Mouse (Mus musculus): Measurements from ENCODE around the gene Fgfr2.

The Fgfr2 gene

GRCm38 (mm10) chr7:132853946-132854345 lies 269.2 kb downstream of the Fgfr2 start:
- no peak for DNase-seq (ENCODE audit: extremely low read depth, insufficient read length, low spot score)

- DNase-seq (ENCODE audit: extremely low read depth, insufficient read length, low spot score) = no peak
Observed at GRCm38 (mm10) chr7:132853361-132853760, 269.8 kb downstream of the Fgfr2 start.

DNA sequence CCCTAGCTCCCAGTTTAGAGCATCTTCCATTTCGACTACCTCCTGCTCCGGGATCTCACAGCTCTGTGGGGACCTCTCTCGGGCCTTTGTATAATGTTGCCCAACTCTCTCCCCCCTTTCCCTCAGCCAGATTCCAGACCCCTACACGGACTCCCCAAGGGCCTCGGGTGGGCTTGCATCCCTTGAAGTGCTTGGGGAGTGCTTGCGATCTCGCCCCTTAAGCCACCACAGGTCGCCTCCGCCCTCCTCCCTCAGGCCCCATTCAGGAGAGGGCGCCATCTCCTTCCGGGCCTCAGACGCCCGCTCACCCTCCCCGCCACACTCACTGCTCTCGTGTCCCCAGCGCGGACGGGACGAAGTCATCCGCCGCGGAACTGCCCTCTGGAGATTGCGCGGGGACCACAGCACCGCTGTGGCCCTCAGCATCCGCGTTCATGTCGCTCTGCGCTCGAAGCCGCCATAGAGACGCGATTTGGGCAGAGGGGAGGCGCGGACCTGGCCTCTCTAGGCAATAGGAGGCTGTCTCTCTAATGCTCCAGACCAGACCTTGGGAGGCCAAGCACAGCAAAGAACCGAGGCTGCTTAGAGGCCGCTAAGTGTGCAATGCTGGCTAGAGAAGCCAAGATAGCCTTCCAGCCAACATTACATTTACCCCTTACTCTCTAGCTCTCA lies 270.8 kb downstream of the Fgfr2 start, which contains the start of gene Eef1akmt2:
TSS of gene Eef1akmt2 (minus strand) at position 501 of the 672 bp plus-strand sequence.
- peak; percentile 87 for DNase-seq (ENCODE audit: extremely low read depth, insufficient read length, low spot score)

- no peak for DNase-seq (ENCODE audit: extremely low read depth, insufficient read length, low spot score)
Observed at GRCm38 (mm10) chr7:132843152-132843551, 280.0 kb downstream of the Fgfr2 start.

- no peak for DNase-seq (ENCODE audit: extremely low read depth, insufficient read length, low spot score)
Observed at GRCm38 (mm10) chr7:132842455-132842854, 280.7 kb downstream of the Fgfr2 start.

DNA sequence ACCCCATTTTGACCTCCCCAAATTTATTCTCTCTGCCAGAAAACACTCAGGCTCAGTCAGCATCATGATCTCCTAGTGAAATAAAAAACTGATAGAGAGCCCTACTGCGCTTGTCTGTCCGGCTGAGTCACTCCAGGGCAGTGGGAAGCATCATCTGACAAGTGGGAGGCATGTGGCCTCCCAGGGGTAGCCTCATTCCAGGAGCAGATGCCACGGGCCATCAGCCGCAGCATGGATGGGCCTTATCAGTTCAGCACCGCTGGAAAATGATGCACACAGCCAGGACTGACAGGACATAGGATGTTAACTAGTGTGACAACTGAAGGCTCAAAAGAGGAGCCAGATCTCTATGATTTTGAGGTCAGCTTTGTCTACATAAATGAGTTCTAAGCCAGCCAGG lies 281.9 kb downstream of the Fgfr2 start:
- no peak for DNase-seq (ENCODE audit: extremely low read depth, insufficient read length, low spot score)

DNA sequence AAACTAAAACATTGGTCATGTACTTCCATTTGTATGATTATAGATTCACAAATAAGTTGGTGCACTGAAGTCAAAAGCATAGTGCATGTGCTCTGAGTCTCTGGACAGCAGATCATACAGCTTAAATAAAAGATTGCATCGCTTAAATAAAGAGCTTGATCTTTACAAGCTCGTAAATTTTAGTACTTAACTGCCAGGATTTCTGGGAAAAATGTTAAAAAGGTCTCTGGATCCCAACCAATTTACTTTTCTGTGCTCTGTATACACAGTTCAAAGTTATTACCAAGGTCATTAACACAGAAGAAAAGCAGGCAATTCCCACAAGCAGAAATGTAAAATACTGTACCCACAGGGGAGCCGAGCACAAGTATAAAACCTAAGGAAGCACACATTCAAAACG lies 292.2 kb downstream of the Fgfr2 start:
- no peak for DNase-seq (ENCODE audit: extremely low read depth, insufficient read length, low spot score)

DNA sequence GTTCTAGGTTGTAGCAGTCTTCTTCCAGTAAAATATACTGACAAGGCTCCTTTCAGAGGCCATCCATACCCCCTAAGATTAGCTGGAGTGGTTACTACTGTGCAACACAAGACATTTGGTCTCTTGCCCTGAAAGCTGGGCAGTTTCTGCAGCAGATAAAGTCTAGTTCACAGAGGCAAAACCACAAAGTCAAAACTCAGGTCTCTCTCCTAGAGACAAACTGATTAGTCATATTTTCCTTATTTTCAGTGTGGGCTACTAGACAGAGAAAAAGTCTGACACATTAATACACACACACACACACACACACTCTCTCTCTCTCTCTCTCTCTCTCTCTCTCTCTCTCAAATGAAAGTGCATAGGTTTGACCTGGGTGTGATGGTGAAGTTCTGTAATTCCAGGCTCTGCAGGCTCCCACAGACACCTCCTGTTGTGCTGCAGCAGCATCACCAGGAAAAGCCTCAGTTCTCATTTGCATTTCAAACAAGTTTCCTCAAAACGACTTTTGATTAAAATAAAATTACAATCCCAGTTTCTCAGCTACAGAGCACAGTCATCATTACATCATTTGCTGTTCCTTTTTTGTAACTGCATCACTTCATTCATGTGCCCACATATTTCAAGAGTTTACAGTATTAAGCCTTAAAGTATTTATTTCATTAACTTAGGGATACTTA lies 298.7 kb downstream of the Fgfr2 start:
- peak; percentile 43 for DNase-seq (ENCODE audit: extremely low read depth, insufficient read length, low spot score)

- DNase-seq (ENCODE audit: extremely low read depth, insufficient read length, low spot score) = no peak
Observed at GRCm38 (mm10) chr7:132823832-132824231, 299.3 kb downstream of the Fgfr2 start.

- no peak for DNase-seq (ENCODE audit: extremely low read depth, insufficient read length, low spot score)
Observed at GRCm38 (mm10) chr7:132820692-132821091, 302.5 kb downstream of the Fgfr2 start.

GRCm38 (mm10) chr7:132817056-132817455 lies 306.1 kb downstream of the Fgfr2 start:
- no peak for DNase-seq (ENCODE audit: extremely low read depth, insufficient read length, low spot score)

DNA sequence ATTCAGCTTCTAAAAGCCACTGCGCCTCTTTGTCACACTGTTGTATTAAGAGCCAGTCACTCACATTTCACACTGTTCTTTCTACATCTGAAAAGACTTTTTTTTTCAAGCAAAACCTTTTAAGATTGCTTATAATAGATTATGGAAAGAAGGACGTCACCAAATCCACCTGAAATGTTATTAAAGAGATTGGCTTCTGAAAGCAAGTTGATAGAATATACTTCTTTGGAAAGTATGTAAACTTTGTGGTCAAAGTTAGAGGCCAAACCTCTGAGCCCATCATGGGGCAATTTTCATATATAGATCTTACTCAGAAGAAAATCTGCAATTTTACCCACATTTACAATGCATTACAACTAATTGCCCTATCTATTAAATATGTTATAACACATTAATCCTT lies 306.6 kb downstream of the Fgfr2 start:
- DNase-seq (ENCODE audit: extremely low read depth, insufficient read length, low spot score) = no peak

- no peak for DNase-seq (ENCODE audit: extremely low read depth, insufficient read length, low spot score)
Observed at GRCm38 (mm10) chr7:132815081-132815480, 308.1 kb downstream of the Fgfr2 start.

- no peak for DNase-seq (ENCODE audit: extremely low read depth, insufficient read length, low spot score)
Observed at GRCm38 (mm10) chr7:132814089-132814450, 309.1 kb downstream of the Fgfr2 start.

GRCm38 (mm10) chr7:132813416-132814088 lies 309.6 kb downstream of the Fgfr2 start, which contains the start of gene Fam53b:
Fam53b (minus strand) TSS chr7:132813886.
- peak; percentile 87 for DNase-seq (ENCODE audit: extremely low read depth, insufficient read length, low spot score)

- DNase-seq (ENCODE audit: extremely low read depth, insufficient read length, low spot score) = peak; percentile 78
Observed at GRCm38 (mm10) chr7:132812619-132813415, 310.3 kb downstream of the Fgfr2 start.

DNA sequence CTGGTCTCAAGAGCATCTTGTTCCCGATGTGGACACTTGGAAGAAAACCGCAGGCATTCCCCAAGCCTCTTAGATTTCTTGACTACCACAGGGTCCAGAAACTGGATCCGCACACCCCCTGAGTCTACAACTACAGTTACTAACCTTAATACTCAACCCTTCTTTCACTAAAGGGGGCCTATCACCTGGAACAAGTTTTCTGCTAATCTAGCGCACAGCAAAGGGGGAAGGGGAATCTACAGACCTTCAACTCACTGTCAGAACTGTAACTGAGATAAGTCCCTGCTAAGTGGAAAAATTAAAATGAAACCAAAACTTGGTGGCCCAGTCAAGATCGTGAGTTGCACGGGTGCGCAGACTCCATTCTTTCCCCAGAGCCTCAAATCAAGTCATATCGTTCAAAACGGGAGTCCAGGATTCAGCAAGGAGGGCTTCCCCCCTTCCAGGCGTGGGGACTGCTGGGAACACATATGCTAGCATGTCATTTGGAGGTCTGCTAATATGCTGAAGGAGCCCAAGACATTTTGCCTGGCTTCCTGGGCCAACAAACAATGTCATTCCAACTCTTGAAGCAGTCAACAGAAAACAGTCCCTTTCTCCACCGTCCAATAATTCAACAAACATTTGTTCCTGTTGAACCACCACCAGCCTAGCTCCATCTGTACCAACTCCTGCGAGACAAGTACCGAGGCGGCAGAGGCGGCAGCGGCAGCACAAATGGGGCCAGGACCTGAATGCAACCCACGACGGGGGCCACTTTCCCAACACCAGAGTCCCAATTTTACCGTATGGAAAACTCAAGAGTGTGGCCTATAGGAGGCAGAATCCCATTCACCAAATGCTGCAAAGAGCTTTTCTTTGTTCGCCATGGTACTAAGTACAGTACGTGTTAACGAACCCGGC lies 311.2 kb downstream of the Fgfr2 start:
- peak; percentile 65 for DNase-seq (ENCODE audit: extremely low read depth, insufficient read length, low spot score)

DNA sequence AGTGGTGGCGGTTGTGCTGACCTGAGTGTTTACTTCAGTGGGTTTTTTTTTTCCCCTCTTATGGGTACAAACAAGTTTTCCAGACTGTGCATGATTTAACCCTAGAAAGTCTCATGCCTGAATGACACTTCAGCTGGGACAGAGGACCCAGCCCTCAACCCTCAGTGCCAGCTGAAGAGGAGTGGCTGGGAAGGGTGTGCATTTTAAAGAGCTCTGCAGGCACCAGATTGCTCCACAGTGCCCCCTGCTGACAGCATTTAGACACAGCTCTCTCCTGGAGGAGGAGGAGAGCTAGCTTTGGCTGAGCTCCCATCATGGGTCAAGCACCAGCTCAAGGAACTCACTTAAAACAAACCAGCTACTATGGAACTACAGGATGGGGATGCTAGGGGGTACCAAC lies 312.3 kb downstream of the Fgfr2 start:
- DNase-seq (ENCODE audit: extremely low read depth, insufficient read length, low spot score) = peak; percentile 60

- DNase-seq (ENCODE audit: extremely low read depth, insufficient read length, low spot score) = no peak
Observed at GRCm38 (mm10) chr7:132810368-132810767, 312.8 kb downstream of the Fgfr2 start.

DNA sequence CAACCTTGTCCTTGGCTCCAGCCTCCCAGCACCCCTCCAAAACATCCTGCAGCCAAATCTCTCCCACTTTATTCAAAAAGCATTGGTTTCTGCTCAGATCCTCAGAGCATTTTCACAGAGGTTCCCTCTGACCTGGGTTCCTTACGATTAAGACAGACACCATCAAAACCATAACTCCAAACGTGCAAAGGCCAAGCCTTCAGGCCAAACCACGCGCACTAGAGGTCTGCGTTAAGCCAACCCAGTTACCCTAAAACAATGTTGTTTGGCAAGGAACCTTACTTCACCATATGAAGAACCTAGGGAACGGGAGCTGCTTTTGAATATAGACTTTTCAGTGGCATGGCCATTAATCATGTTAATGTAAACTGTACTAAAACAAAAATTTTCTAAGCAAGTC lies 313.4 kb downstream of the Fgfr2 start:
- DNase-seq (ENCODE audit: extremely low read depth, insufficient read length, low spot score) = no peak
